Mouse (Mus musculus): ENCODE measurements around the gene Mgp.
A peak's percentile ranks its signal among the peaks of the same experiment; 100 is the strongest.

Mgp gene

DNA sequence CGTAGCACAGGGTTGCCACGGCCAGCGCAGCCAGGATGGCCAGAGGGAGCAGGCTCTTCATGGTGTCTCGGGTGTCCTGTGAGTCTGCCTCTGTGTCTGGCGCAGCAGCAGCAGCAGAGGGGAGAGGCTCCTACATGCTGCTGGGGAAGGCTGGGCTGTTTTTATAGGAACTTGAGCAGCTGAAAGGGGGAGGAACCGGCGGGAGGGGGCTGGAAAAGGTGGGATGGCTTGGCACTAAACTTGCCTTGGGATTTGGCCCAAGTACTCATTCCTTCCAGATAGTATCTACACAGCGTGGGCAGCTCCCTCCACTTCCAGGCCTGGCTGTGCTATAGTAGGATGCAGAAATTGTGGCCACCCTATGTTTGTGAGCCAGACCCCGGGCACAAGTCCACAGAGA is at the start of gene Mgp:
Gene Mgp, minus strand, starts transcription at position 154 of the 400 bp plus-strand sequence.
- no peak for DNase-seq

GRCm38 (mm10) chr6:136925049-136925448 is 49.4 kb upstream of the Mgp start:
- DNase-seq, result no peak

DNA sequence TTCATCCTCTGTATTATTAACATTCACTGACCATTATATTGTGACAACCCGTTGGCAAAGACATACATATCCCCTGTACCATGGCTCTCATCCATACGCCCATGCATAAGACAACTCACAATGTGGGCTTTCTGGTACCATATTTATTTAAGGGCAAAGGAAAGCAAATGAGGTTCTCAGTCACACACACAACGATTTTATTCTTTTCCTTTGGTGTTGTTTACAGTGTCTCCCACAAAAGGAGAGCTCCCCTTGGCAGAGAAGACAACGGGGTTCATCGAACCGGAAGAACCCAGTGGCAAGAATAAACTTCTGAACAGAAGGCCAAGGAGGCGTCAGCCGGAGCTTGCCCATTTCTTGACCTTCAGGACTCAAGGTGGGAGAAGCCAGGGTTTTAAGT is 47.9 kb upstream of the Mgp start, which contains the start of gene Pde6h:
Gene Pde6h, plus strand, starts transcription at position 301 of the 400 bp plus-strand sequence.
- no peak for DNase-seq

- DNase-seq, result no peak
These were observed 47.2 kb upstream of the Mgp start for GRCm38 (mm10) chr6:136922871-136923270.

- no peak for DNase-seq
These were observed 46.5 kb upstream of the Mgp start, which contains the start of gene Erp27 for GRCm38 (mm10) chr6:136922080-136922479. Erp27 (minus strand) TSS chr6:136922180.

- DNase-seq, result no peak
These were observed 46.0 kb upstream of the Mgp start for GRCm38 (mm10) chr6:136921601-136922000.

DNA sequence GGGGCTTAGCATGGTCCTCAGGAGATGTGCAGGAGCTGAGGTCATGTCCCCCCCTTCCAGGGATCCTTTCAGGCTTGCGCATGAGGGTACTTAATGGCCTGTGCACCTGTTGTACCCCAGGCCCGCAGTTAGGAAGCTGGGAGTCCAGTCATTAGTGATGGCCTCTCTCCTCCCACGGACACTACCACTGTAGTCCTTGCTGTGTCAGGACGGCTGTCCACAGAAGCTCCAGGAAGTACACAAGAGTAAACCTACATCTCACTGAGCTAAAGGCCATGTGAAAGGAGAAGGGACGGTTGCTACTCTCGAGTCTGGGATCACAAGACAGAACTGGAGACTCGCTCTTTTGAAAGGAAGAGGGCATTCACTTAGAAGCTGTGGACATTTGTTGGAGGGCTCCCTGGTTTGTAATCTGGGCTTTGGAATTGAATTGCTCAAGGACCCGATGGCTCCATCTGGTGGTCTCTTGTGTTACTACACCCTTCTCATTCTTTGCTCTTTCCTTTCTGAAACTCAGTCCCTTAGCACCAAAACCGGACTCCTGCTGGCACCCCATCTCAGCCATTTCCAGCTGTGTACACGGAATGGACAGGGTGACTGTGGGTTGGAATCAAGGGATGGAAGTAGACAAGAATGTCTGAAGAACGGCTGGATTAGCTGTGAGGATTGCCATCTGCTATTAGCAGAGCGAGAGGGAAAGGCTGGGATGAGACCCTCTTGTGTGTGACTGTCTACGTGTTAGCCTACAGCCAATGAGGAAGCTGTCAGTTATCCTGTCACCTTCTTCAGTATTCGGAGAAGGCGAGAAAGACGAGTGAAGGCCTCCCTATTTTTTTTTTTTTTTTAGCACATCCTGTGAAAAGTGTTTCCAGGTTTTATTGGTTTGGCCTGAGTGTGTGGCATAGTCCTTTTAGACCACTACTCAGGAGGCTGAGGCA is 45.0 kb upstream of the Mgp start:
- DNase-seq, result peak; percentile 80 to 83

DNA sequence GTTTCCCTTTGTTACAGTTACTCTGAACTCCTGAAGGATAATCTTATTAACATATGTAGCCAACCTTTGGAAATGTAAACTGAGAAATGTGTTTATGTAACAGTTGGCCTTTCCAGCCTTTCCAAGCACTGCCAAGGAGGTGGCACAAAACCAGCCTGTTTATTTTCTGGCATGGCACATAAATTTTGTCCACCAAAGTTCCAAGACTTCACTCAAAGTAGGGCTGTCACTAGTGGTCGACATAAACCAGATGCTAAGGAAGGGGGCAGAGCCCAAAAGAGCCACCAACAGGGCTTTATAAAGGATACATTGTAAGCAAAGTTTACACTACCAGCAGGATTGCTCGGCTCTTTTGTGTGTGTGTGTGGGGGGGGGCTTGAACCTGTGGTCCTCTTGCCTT is 42.3 kb upstream of the Mgp start:
- no peak for DNase-seq

GRCm38 (mm10) chr6:136915721-136916395 is 40.2 kb upstream of the Mgp start:
- no peak for DNase-seq

GRCm38 (mm10) chr6:136914234-136914633 is 38.6 kb upstream of the Mgp start:
- no peak for DNase-seq

- no peak for DNase-seq
These were observed 37.9 kb upstream of the Mgp start for GRCm38 (mm10) chr6:136913384-136914126.

DNA sequence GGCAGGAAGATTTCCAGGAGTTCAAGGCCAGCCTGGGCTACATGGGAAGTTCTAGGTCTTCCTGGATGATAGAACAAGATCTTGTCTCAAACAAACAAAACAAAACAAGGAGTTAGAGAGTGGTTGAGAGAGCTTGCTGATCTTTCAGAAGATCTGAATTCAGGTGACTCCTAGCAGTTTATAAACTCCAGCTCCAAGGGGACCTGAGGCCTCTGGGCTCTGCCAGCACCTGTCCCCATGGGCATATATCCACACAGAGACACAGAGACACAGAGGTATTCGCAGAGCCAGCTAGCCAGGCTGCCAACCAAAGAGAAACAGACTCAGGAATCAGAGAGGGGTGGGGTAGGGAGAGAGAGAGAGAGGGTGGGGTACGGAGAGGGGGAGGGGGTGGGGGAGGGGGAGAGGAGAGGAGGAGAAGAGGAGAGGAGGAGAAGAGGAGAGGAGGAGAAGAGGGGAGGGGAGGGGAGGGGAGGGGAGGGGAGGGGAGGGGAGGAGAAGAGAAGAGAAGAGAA is 37.2 kb upstream of the Mgp start:
- DNase-seq, result no peak

- DNase-seq, result no peak
These were observed 34.7 kb upstream of the Mgp start for GRCm38 (mm10) chr6:136910247-136910890.

DNA sequence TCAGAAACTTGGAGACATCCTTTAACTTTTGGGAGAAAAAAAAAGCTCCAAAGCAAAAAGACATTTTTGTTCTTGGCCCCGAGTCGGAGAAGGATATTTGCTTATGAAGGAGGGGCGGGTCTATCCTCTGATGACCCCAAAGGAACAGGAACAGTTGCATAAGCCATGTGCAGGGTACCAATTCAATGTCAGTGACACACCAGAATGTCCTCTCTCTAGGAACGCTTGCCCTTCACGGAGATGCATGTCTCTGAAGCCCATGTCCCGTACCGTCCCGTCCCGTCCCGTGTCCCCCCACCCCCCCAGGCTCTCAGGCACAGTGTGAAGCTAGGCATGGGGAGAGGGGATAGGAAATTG is 31.3 kb upstream of the Mgp start:
- no peak for DNase-seq

- no peak for DNase-seq
These were observed 30.8 kb upstream of the Mgp start for GRCm38 (mm10) chr6:136906283-136906936.

DNA sequence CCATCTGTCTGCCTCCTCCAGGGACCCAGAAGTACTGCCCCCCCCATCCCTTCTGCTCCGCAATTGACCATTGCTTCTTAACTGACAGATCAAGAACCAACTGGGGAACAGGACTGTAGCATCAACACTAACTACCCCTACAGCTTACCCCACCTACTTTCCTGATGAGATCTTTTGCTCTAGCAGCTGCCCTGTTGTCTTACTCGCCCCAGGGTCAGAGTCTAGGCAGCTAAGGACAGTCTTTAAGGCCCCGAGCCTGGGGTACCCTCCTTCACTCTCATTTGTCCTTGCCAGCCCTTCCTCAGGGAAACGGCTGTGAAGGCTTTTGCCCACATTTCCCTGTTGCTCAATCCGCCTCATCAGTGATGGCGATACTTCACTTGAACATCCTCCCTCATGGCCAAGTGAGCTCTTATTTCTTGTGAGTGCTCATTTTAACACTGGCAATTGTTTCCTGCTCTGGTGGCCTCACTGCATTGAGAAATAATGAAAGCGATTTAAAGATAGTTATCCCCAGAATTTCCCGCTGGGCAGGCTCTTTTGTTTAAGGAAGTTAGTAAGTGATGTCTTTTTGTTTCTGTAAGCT is 28.4 kb upstream of the Mgp start:
- DNase-seq, result no peak

DNA sequence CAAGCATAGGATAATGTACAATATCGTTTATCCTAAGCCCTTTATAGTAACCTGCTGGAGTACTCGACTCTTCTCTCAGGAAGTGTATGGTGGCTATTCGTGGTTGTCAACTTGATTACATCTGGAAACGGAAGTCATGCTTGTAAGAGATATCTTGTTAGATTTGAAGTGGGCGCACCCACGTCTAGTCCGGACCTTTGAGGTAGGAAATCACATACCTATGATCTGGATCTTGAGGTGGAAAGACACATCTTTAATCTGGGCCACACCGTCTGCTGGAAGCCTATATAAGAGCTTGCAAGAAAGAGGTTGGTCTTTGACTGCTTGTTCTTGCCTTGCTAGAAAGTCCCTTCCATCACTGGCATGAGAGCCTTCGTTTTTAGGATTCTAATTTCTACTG is 26.9 kb upstream of the Mgp start:
- DNase-seq, result no peak

- no peak for DNase-seq
These were observed 25.4 kb upstream of the Mgp start for GRCm38 (mm10) chr6:136901010-136901409.

DNA sequence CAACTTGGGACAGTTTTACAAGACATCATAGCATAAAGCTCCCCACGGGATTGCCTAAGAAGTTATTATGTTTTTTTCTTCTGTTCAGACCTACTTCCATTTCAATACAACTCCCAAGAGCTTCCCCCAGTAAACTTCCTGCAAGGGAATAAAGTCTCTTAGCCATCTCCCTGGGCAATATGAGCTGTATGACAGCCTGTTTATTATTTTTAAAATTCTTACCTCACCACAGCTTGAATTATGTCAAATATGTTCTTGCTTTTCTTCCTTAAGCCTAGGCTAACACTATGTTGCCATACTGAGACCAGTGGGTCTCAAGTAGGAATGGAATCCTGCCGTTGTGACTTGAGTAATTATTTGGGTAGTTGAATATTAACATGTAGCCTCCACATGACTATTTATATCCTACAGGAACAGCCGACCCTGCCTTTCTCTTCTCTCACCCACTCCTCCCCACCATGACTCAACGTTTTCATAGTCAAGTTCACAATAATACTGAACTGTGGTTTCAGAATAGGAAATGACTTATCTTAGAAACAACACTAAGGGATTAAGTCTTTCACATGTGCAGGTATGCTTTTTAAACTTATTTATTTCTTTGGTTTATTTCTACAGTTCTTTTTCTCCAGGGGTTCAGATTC is 24.9 kb upstream of the Mgp start:
- DNase-seq, result no peak

DNA sequence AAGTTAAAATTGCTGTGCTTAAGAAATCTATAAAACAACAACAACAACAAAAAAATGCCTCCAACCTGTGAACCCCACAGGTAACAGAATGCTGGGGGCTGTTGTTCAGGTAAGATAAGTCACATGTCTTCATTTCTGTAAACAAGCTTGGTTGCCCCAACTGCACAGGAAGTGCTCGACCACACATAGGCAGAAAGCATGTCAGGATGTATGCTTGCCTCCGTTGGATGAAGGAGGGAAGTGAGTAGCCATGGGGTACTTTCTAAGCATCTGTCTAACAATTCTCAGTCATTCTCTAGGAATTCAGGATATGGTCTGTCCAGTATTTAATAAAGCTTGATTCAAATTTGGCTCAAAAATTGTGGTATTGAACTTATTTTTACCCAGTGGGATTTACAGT is 23.3 kb upstream of the Mgp start:
- peak; percentile 20 to 25 for DNase-seq

DNA sequence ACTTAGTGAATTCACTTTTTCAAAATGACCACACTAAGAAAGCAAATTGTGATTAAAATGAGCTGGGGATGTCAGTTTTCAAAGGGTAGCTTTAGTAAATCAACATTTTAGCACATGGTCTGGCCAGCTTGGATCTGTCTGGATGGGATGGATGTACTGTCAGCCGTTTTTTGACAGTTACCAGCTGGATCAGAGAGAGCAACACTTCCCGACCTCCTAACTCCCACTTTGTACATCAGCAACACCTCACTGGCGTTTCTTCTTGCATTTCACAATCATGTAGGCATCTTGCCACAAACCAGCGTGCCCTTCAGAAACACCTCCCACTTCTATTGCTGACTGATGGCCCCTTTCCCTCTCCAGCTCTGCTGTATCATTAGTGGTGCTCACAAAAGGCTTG is 22.6 kb upstream of the Mgp start:
- DNase-seq, result no peak

All from B cell, adult 2 months (primary cell).